Mouse (Mus musculus) midbrain, embryonic 15.5 days (tissue): ENCODE data around the gene Bcar1. TPM values are rescaled to one million over a fixed set of nuclear protein-coding genes. Genes with fewer than 3 reads are reported as not detected.

Experiments
- ATAC-seq: fragments of 200-750 bp; cut with Nextera tagmentation; replicated peaks from 2 replicates; pipeline ENCODE4 v1.8.0; 2017; ENCODE audit warnings: moderate TSS enrichment
- H3K27ac ChIP-seq: fragments of 300-500 bp; sonication (generic); 2 replicates; pipeline ENCODE4 v1.5.1; 2015; ENCODE audit warnings: mild to moderate bottlenecking, inconsistent platforms
- H3K27me3 ChIP-seq: fragments of 300-500 bp; sonication (generic); replicated peaks from 2 replicates; pipeline ENCODE4 v1.6.1; 2015; ENCODE audit warnings: inconsistent platforms
- H3K36me3 ChIP-seq: fragments of 300-500 bp; sonication (generic); replicated peaks from 2 replicates; pipeline ENCODE4 v1.6.1; 2015; ENCODE audit warnings: inconsistent platforms
- H3K4me1 ChIP-seq: fragments of 300-500 bp; sonication (generic); 2 replicates; pipeline ENCODE4 v1.6.1; 2015; ENCODE audit warnings: inconsistent platforms
- H3K4me2 ChIP-seq: fragments of 300-500 bp; sonication (generic); 2 replicates; pipeline ENCODE4 v1.6.1; 2015; ENCODE audit warnings: inconsistent platforms, mild to moderate bottlenecking, moderate library complexity
- H3K4me3 ChIP-seq: fragments of 300-500 bp; sonication (generic); 2 replicates; pipeline ENCODE4 v1.5.1; 2015; ENCODE audit warnings: mild to moderate bottlenecking, inconsistent platforms
- H3K9ac ChIP-seq: fragments of 300-500 bp; sonication (generic); 2 replicates; pipeline ENCODE4 v1.6.1; 2015; ENCODE audit warnings: mild to moderate bottlenecking, inconsistent platforms
- H3K9me3 ChIP-seq: fragments of 300-500 bp; sonication (generic); 2 replicates; pipeline ENCODE4 v1.6.1; 2016; ENCODE audit warnings: inconsistent platforms
- WGBS: fragments of 180-500 bp; shearing (Covaris S2); methylation state at CpG from one replicate; pipeline ENCODE4 v1.1.7; 2015; ENCODE audit warnings: mixed read lengths; 5-methylcytosine and 5-hydroxymethylcytosine counted together
- polyA plus RNA-seq: library from polyadenylated mRNA; unstranded; fragments of >200 nt; fragmentation: Nextera tagmentation; extraction: Ambion mirVana; gene quantifications from 2 replicates; pipeline ENCODE4 v1.2.1, GENCODE M21; 2015

Gene Bcar1
- polyA plus RNA-seq, 1 experiment from 2014 or later = 51.9 TPM

GRCm38 (mm10) chr8:111743101-111743791, 363 bp downstream of the Bcar1 start:
- peak; percentile 34 for ATAC-seq
- Histone ChIP-seq H3K27ac (peak overlapping the region; percentile 84), H3K4me1 (peaks cover 69% of the 10 kb centered on the region), H3K9ac (peak overlapping the region; percentile 92), H3K27me3 (no peaks in the 10 kb centered on the region), H3K4me2 (peak overlapping the region; percentile 56), H3K4me3 (peak overlapping the region; percentile 97), H3K9me3 (no peaks in the 10 kb centered on the region), H3K36me3 (no peaks in the 10 kb centered on the region)
- WGBS = under 1% methylated on average over 33 of the region's 44 CpGs

DNA sequence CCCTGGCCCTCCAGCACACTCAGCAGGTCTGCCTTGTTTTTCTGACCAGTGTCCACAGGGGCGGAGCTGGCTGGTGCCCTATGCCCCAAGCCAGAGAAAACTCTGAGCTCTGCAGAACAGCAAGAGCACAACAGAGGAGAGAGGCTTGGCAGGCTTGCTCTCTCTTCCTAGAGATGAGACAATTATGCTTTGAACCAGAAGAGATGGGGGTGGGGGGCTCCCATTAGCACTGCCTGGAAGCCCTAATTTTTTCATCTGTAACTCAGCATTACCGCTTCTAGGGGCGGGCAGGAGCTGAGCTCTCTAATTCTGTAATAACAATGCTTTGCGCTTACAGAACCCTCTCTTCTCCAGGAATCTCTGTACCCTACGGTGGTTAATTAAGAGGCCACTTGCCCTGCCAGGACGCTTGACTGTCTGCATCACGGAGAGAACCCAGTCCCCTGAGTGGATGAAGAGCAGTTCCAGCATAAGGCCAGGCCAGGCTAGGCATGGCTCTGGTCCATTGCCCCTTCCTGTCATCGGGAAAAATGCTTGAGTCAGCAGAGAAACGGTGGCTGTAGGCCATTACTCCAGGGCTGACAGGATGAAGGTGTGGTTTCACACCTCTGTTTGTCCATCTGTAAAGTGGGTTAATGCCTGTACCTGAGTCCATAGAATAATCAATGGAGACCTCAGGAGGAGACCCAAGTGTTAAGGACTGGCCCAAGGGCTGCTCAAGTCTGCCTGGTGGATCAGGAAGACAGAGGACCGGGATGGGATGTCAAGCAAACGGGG, 1.2 kb downstream of the Bcar1 start:
- Histone ChIP-seq H3K4me3 (peak overlapping the region; percentile 97), H3K4me1 (peaks cover 73% of the 10 kb centered on the region), H3K9ac (peak overlapping the region; percentile 92), H3K9me3 (no peaks in the 10 kb centered on the region), H3K4me2 (peak overlapping the region; percentile 56), H3K27ac (peak overlapping the region; percentile 84), H3K27me3 (no peaks in the 10 kb centered on the region), H3K36me3 (no peaks in the 10 kb centered on the region)
- WGBS = 12% methylated on average over 11 of the region's 11 CpGs
- ATAC-seq = no peak; the same call in 1 of the 2 replicates

GRCm38 (mm10) chr8:111741556-111741955, 2.1 kb downstream of the Bcar1 start:
- 72% methylated on average over 6 of the region's 6 CpGs for WGBS
- ATAC-seq = no peak
- no peaks in the 10 kb centered on the region for H3K9me3 ChIP-seq
- peaks cover 82% of the 10 kb centered on the region for H3K4me1 ChIP-seq
- peak overlapping the region; percentile 92; the same call in 1 of the 2 replicates for H3K9ac ChIP-seq
- 0 out of 2 replicates have a peak overlapping the region, but pooled peaks have one; percentile 84 for H3K27ac ChIP-seq
- H3K4me2 ChIP-seq = peak overlapping the region; percentile 56
- no peaks in the 10 kb centered on the region for H3K27me3 ChIP-seq
- peak overlapping the region; percentile 97 for H3K4me3 ChIP-seq
- H3K36me3 ChIP-seq = no peaks in the 10 kb centered on the region

GRCm38 (mm10) chr8:111740994-111741393, 2.6 kb downstream of the Bcar1 start:
- peak overlapping the region; percentile 56 for H3K4me2 ChIP-seq
- ATAC-seq = no peak
- H3K9me3 ChIP-seq = no peaks in the 10 kb centered on the region
- H3K4me1 ChIP-seq = peaks cover 85% of the 10 kb centered on the region
- H3K27ac ChIP-seq = no peak overlapping the region
- WGBS = 76% methylated on average over 8 of the region's 8 CpGs
- H3K27me3 ChIP-seq = no peaks in the 10 kb centered on the region
- H3K36me3 ChIP-seq = no peaks in the 10 kb centered on the region
- peak overlapping the region; percentile 97; the same call in 1 of the 2 replicates for H3K4me3 ChIP-seq
- no peak overlapping the region for H3K9ac ChIP-seq

- Histone ChIP-seq H3K36me3 (no peaks in the 10 kb centered on the region), H3K9me3 (no peaks in the 10 kb centered on the region), H3K27me3 (no peaks in the 10 kb centered on the region), H3K4me3 (no peak overlapping the region; the same call in 1 of the 2 replicates), H3K27ac (no peak overlapping the region), H3K4me1 (peaks cover 85% of the 10 kb centered on the region), H3K9ac (no peak overlapping the region), H3K4me2 (peak overlapping the region; percentile 56)
- WGBS = 70% methylated on average over 7 of the region's 7 CpGs
- ATAC-seq = no peak
Observed at GRCm38 (mm10) chr8:111740301-111740711, 3.3 kb downstream of the Bcar1 start.

- 38% methylated on average over 7 of the region's 7 CpGs for WGBS
- Histone ChIP-seq H3K4me1 (peaks cover 86% of the 10 kb centered on the region), H3K4me3 (no peak overlapping the region), H3K36me3 (no peaks in the 10 kb centered on the region), H3K27me3 (no peaks in the 10 kb centered on the region), H3K9ac (no peak overlapping the region), H3K4me2 (peak overlapping the region; percentile 0; the same call in 1 of the 2 replicates), H3K27ac (peak overlapping the region; percentile 39; the same call in 1 of the 2 replicates), H3K9me3 (no peaks in the 10 kb centered on the region)
- no peak for ATAC-seq
Observed at GRCm38 (mm10) chr8:111739604-111740003, 4.0 kb downstream of the Bcar1 start.

DNA sequence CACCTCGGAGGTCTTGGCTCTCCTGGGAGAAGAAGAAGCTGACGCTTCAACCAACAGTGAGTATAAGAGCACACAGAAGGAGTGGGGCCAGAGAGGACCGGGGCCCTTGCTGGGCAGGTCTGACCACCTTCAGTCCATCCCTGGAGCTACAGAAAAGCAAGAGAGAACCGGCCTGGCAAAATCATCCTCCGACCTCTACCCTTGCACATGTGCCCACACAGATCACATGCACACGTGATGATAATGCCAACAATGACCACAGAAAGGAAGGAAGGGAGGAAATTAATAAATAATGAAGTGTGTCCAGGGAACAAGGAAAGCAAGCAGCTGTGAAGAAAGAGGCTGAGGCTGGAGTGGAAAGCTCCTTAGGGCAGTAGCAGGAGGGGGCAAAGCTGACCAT, 4.7 kb downstream of the Bcar1 start:
- Histone ChIP-seq H3K36me3 (no peaks in the 10 kb centered on the region), H3K27ac (peak overlapping the region; percentile 39; the same call in 1 of the 2 replicates), H3K27me3 (no peaks in the 10 kb centered on the region), H3K4me3 (no peak overlapping the region), H3K4me1 (peaks cover 86% of the 10 kb centered on the region), H3K9me3 (no peaks in the 10 kb centered on the region), H3K4me2 (0 out of 2 replicates have a peak overlapping the region, but pooled peaks have one; percentile 0), H3K9ac (no peak overlapping the region)
- no peak for ATAC-seq
- 58% methylated on average over 6 of the region's 6 CpGs for WGBS

GRCm38 (mm10) chr8:111736321-111736720, 7.3 kb downstream of the Bcar1 start:
- Histone ChIP-seq H3K36me3 (no peaks in the 10 kb centered on the region), H3K9ac (0 out of 2 replicates have a peak overlapping the region, but pooled peaks have one; percentile 26), H3K4me3 (no peak overlapping the region), H3K4me2 (no peak overlapping the region), H3K27me3 (no peaks in the 10 kb centered on the region), H3K4me1 (peaks cover 89% of the 10 kb centered on the region), H3K27ac (peak overlapping the region; percentile 24; the same call in 1 of the 2 replicates), H3K9me3 (no peaks in the 10 kb centered on the region)
- 23% methylated on average over 7 of the region's 7 CpGs for WGBS
- no peak for ATAC-seq

GRCm38 (mm10) chr8:111735791-111736190, 7.8 kb downstream of the Bcar1 start:
- H3K4me1 ChIP-seq = peaks cover 89% of the 10 kb centered on the region
- 69% methylated on average over 4 of the region's 4 CpGs for WGBS
- no peaks in the 10 kb centered on the region for H3K36me3 ChIP-seq
- peak overlapping the region; percentile 26; the same call in 1 of the 2 replicates for H3K9ac ChIP-seq
- H3K27ac ChIP-seq = peak overlapping the region; percentile 24; the same call in 1 of the 2 replicates
- H3K9me3 ChIP-seq = no peaks in the 10 kb centered on the region
- H3K4me2 ChIP-seq = no peak overlapping the region
- H3K4me3 ChIP-seq = no peak overlapping the region
- no peak for ATAC-seq
- no peaks in the 10 kb centered on the region for H3K27me3 ChIP-seq

DNA sequence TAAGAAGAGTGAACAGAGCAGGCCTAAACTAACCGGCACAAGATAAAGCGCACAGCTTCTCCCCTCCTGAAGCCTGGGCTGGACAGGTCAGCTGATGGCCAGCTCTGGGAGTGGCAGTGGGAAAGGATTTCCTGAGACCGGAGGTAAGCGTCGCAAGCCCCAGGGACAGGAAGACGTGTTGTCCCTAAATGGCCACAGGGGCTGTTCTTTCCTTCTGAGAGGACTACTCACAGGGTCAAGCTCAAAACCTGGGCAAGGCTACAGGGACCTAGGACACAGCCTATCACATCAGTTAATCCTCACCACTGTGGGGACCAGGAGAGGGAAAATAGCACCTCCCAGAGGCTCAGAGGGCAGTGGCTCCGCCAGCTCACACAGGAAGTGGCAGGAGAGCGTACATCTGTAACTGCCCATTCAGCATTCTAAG, 8.3 kb downstream of the Bcar1 start:
- Histone ChIP-seq H3K27me3 (no peaks in the 10 kb centered on the region), H3K4me2 (no peak overlapping the region), H3K36me3 (no peaks in the 10 kb centered on the region), H3K9ac (0 out of 2 replicates have a peak overlapping the region, but pooled peaks have one; percentile 7), H3K4me3 (no peak overlapping the region), H3K9me3 (no peaks in the 10 kb centered on the region), H3K27ac (peak overlapping the region; percentile 22; the same call in 1 of the 2 replicates), H3K4me1 (peaks cover 89% of the 10 kb centered on the region)
- 58% methylated on average over 8 of the region's 8 CpGs for WGBS
- no peak for ATAC-seq

GRCm38 (mm10) chr8:111734244-111734960, 9.2 kb downstream of the Bcar1 start:
- ATAC-seq = no peak
- Histone ChIP-seq H3K27me3 (no peaks in the 10 kb centered on the region), H3K9ac (no peak overlapping the region), H3K4me1 (peaks cover 89% of the 10 kb centered on the region), H3K4me2 (no peak overlapping the region), H3K27ac (0 out of 2 replicates have a peak overlapping the region, but pooled peaks have one; percentile 17), H3K36me3 (no peaks in the 10 kb centered on the region), H3K4me3 (no peak overlapping the region), H3K9me3 (no peaks in the 10 kb centered on the region)
- WGBS = 53% methylated on average over 6 of the region's 6 CpGs
